Mouse (Mus musculus) embryonic fibroblast, embryonic 13.5 days (primary cell): ENCODE measurements around the gene Fancd2os. TPM values are rescaled to one million over a fixed set of nuclear protein-coding genes. Genes with fewer than 3 reads are reported as not detected.

ENCODE experiments used
- H3K27ac ChIP-seq: 2 replicates; pipeline ENCODE4 v1.5.1; 2012; ENCODE audit warnings: low read length, control low read depth, inconsistent platforms; ENCODE audit not compliant: insufficient read depth
- H3K4me1 ChIP-seq: 2 replicates; pipeline ENCODE4 v1.6.1; 2011; ENCODE audit warnings: low read length; ENCODE audit not compliant: control insufficient read depth, insufficient read depth
- H3K4me3 ChIP-seq: 2 replicates; pipeline ENCODE4 v1.5.1; 2011; ENCODE audit warnings: mild to moderate bottlenecking, control low read depth, low read length; ENCODE audit not compliant: insufficient read depth
- CTCF ChIP-seq: IDR thresholded peaks from 2 replicates; pipeline ENCODE4 v1.5.1; 2011; ENCODE audit warnings: mild to moderate bottlenecking, control low read depth, low read length, moderate library complexity, borderline replicate concordance; ENCODE audit not compliant: insufficient read depth
- POLR2A ChIP-seq: IDR thresholded peaks from 2 replicates; pipeline ENCODE4 v1.6.1; 2011; ENCODE audit warnings: low read depth, mild to moderate bottlenecking, control low read depth, low read length, moderate library complexity
- polyA plus RNA-seq: library from polyadenylated mRNA; stranded (reverse); fragments of >200 nt; gene quantifications from 2 replicates; pipeline ENCODE4 v1.2.4, GENCODE M21; 2011; ENCODE audit warnings: low read depth; ENCODE audit not compliant: missing spikeins, insufficient read length

Fancd2os gene
- polyA plus RNA-seq, 1 experiment = not detected

DNA sequence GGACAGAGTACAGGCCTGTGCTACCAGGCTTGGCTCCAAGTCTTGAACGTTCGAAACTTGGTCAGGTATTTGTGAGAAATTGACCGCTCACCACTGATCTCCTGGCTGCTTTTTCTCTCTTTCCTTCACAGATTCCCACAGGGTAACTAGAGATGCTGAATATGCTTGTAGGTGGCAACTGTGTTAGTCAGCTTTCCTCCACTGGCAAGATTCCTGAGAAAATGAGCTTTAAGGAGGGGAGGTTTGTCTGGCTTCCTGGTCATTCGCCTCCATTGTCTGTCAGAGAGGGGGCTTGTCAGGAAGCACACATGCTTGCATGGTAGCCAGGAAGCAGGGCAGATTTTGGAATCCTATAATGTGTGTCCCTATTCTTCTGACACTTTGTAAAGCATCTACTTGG lies 17.5 kb downstream of the Fancd2os start:
- TF ChIP-seq POLR2A (no peak), CTCF (no peak)
- no peaks in the 10 kb centered on the region for H3K4me1 ChIP-seq
- no peak overlapping the region for H3K4me3 ChIP-seq
- no peak overlapping the region for H3K27ac ChIP-seq

DNA sequence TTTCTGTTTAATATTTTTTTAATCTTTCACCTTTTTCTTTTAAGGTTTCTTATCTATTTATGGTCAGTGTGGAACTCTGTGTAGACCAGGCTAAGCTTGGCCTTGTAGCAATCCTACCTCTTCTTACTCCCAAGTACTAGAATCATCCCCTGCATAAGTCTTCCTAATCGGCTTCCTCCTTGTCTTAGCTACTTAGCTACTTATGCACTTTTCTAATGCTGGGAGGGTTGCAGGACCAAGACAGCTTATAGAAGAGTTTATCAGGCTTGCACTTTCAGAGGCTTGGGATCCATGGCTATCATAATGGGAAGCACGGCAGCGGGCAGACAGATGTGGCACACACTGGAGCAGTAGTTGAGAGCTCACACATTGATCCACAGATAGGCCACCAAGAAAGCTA lies 21.2 kb downstream of the Fancd2os start:
- H3K4me3 ChIP-seq = no peak overlapping the region
- H3K4me1 ChIP-seq = no peaks in the 10 kb centered on the region
- no peak for TF ChIP-seq CTCF
- no peak for TF ChIP-seq POLR2A
- H3K27ac ChIP-seq = no peak overlapping the region

DNA sequence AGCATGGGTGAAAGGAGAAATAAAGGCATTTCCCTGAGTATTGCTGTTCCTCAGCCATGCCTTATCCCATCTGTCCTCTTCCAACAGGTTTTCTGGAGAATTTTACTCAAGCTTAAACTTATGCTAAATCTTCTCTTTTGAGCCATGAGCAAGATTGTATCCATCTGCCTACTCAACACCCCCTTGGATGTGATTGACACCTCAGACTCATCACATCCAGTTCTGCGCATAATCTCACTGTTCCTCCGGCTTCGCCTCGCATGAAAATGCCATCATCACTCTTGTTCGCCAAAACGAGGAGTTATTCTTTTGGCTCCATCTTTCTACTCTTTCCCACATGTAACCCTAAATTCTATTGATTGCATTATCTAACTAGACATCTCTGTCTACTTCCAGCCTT lies 24.5 kb downstream of the Fancd2os start:
- no peak overlapping the region for H3K27ac ChIP-seq
- no peak for TF ChIP-seq CTCF
- no peak for TF ChIP-seq POLR2A
- H3K4me3 ChIP-seq = no peak overlapping the region
- no peaks in the 10 kb centered on the region for H3K4me1 ChIP-seq

DNA sequence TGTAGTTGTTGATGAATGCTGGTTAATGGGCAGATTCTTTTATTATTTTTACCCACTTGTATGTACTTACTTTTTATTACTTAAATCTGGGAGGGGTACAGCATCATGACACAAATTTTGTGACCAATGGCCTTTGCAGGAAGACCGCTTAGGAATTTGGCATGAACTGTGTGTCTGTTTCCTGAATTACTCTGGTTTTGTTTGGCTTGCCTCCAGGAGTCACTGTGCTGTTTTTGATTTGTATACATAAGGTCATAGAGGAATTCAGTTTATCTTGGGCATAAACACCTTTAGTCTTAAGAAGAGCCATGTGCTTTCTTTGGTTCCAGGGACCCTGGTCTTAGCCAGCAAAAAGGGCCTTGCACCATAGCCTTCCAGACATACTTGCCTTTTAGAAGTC lies 36.0 kb downstream of the Fancd2os start:
- Histone ChIP-seq H3K27ac (no peak overlapping the region), H3K4me3 (no peak overlapping the region), H3K4me1 (no peaks in the 10 kb centered on the region)
- TF ChIP-seq POLR2A (no peak), CTCF (no peak)

DNA sequence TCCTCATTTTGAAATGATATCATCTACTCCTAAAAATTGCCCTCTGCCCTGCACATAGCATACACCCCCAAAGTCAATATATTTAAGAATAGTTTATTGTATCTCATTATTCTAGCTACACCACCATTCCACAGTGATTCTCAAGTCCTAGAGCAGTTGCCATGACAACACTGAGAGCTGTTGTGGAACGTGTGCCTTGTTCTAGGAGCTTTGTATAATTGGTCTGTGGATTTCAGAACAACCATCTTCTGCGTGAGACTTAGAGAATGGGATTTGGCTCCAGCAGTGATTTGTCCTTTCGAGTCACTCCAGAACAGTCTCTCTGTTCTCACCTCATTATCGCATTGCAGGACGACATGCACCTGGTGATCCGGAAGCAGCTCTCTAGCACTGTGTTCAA lies 40.8 kb downstream of the Fancd2os start:
- no peaks in the 10 kb centered on the region for H3K4me1 ChIP-seq
- no peak for TF ChIP-seq POLR2A
- TF ChIP-seq CTCF = no peak
- no peak overlapping the region for H3K27ac ChIP-seq
- no peak overlapping the region for H3K4me3 ChIP-seq

Other genes with a start within 250 kb of the Fancd2os start
- 26.0 and 31.5 TPM in 2 replicates for gene Tada3, start 222.8 kb downstream of the Fancd2os start, polyA plus RNA-seq
- 179 and 247 TPM in 2 replicates for gene Arpc4, start 222.6 kb downstream of the Fancd2os start, polyA plus RNA-seq
- gene Ttll3, start 211.5 kb downstream of the Fancd2os start, polyA plus RNA-seq = 6.6 and 7.7 TPM in 2 replicates
- gene Rpusd3, start 181.4 kb downstream of the Fancd2os start, polyA plus RNA-seq = 7.7 and 8.0 TPM in 2 replicates
- not detected in 2 replicates for gene Cidec, start 165.0 kb downstream of the Fancd2os start, polyA plus RNA-seq
- gene Jagn1, start 158.1 kb downstream of the Fancd2os start, polyA plus RNA-seq = 48.6 and 48.9 TPM in 2 replicates
- gene Il17re, start 142.2 kb downstream of the Fancd2os start, polyA plus RNA-seq = not detected in 2 replicates
- 20.7 and 23.5 TPM in 2 replicates for gene Il17rc, start 129.3 kb downstream of the Fancd2os start, polyA plus RNA-seq
- gene Creld1, start 117.4 kb downstream of the Fancd2os start, polyA plus RNA-seq = 27.5 and 34.4 TPM in 2 replicates
- gene Prrt3, start 98.8 kb downstream of the Fancd2os start, polyA plus RNA-seq = not detected in 2 replicates
- 79.5 and 90.5 TPM in 2 replicates for gene Emc3, start 69.1 kb downstream of the Fancd2os start, polyA plus RNA-seq
- 9.2 and 15.6 TPM in 2 replicates for gene Fancd2, start 69.0 kb downstream of the Fancd2os start, polyA plus RNA-seq
- 162 and 173 TPM in 2 replicates for gene Brk1, start 4.1 kb upstream of the Fancd2os start, polyA plus RNA-seq
- gene Vhl, start 23.2 kb upstream of the Fancd2os start, polyA plus RNA-seq = 23.5 and 38.7 TPM in 2 replicates
- gene Irak2, start 37.8 kb upstream of the Fancd2os start, polyA plus RNA-seq = 21.3 and 28.4 TPM in 2 replicates
- 47.5 and 48.1 TPM in 2 replicates for gene Tatdn2, start 96.3 kb upstream of the Fancd2os start, polyA plus RNA-seq
- not detected in 2 replicates for gene Ghrl, start 119.2 kb upstream of the Fancd2os start, polyA plus RNA-seq
- gene Sec13, start 140.0 kb upstream of the Fancd2os start, polyA plus RNA-seq = 182 and 189 TPM in 2 replicates